18 mouse cellular contexts compared by ENCODE assay signal in genomic region chr7:15952416-15952815, GRCm38 (mm10). TPM values are rescaled to one million over a fixed set of nuclear protein-coding genes. Genes with fewer than 3 reads are reported as not detected.
A peak's percentile ranks its signal among the peaks of the same experiment; 100 is the strongest.
DNase-seq lines count a peak whose midpoint lies in the region; ATAC-seq and TF ChIP-seq lines count a peak whose summit lies in the region.
"Had no signal": no experiment of that assay in that cellular context is flagged by ENCODE, and none has a peak within 500 bp of the region (broad histone marks: within the 10 kb centered on the region; RNA-seq: fewer than 3 reads in every experiment).

No protein-coding gene starts in this region.

- TF ChIP-seq CTCF in heart, adult 2 months (IDR thresholded peaks at IDR 0.05) = no peak
- no peak for TF ChIP-seq CTCF in liver, postnatal 0 days (IDR thresholded peaks at IDR 0.05; ENCODE audit: low read depth)

- no peak overlapping the region for H3K9ac ChIP-seq in heart, adult 2 months (ENCODE audit: low read depth, low read length)
- no peak overlapping the region for H3K9ac ChIP-seq in liver, postnatal 0 days (replicated peaks)
- H3K9ac ChIP-seq in midbrain, embryonic 14.5 days (replicated peaks; ENCODE audit: low read length) = no peak overlapping the region
- H3K9ac ChIP-seq: heart, embryonic 13.5 days; intestine, embryonic 15.5 days; limb, embryonic 15.5 days; midbrain, embryonic 12.5 days had no signal

- H3K36me3 ChIP-seq in heart, adult 2 months (ENCODE audit: control insufficient read depth, insufficient read depth, low read length) = peaks cover 45% of the 10 kb centered on the region
- H3K36me3 ChIP-seq in erythroblast, embryonic 14.5 days (ENCODE audit: control insufficient read depth) = peaks cover 4% of the 10 kb centered on the region
- no peaks in the 10 kb centered on the region for H3K36me3 ChIP-seq in liver, postnatal 0 days (replicated peaks; ENCODE audit: insufficient read depth, low read length)
- H3K36me3 ChIP-seq in midbrain, embryonic 14.5 days (ENCODE audit: control insufficient read depth, insufficient read depth, low read length) = no peaks in the 10 kb centered on the region
- H3K36me3 ChIP-seq: midbrain, embryonic 12.5 days had no signal

- no peaks in the 10 kb centered on the region for H3K27me3 ChIP-seq in heart, adult 2 months (ENCODE audit: control insufficient read depth, insufficient read depth, low read length)
- H3K27me3 ChIP-seq in erythroblast, embryonic 14.5 days (ENCODE audit: control insufficient read depth) = no peaks in the 10 kb centered on the region; the same call in 1 of the 2 replicates
- H3K27me3 ChIP-seq in liver, postnatal 0 days (ENCODE audit: insufficient read depth, low read length) = peaks cover 8% of the 10 kb centered on the region; the same call in 1 of the 2 replicates
- H3K27me3 ChIP-seq in midbrain, embryonic 14.5 days (ENCODE audit: control insufficient read depth, insufficient read depth, low read length) = no peaks in the 10 kb centered on the region
- H3K27me3 ChIP-seq: intestine, embryonic 15.5 days had no signal

- no peak overlapping the region for H3K4me2 ChIP-seq in liver, postnatal 0 days (ENCODE audit: low read depth, low read length)
- no peak overlapping the region for H3K4me2 ChIP-seq in midbrain, embryonic 14.5 days (ENCODE audit: low read length)
- H3K4me2 ChIP-seq: heart, embryonic 13.5 days; intestine, embryonic 15.5 days; limb, embryonic 15.5 days; midbrain, embryonic 12.5 days had no signal

- WGBS in heart, adult 2 months = 39% methylated on average over 3 of the region's 3 CpGs
- 57% methylated on average over 3 of the region's 3 CpGs for WGBS in liver, postnatal 0 days (ENCODE audit: insufficient replicate concordance)
- WGBS in midbrain, embryonic 14.5 days = 73% methylated on average over 3 of the region's 3 CpGs

- TF ChIP-seq POLR2A in heart, adult 2 months (IDR thresholded peaks at IDR 0.05; ENCODE audit: insufficient read depth, low read depth, low read length) = no peak

- peaks cover 35% of the 10 kb centered on the region for H3K4me1 ChIP-seq in heart, adult 2 months (ENCODE audit: control insufficient read depth, insufficient read depth, low read length)
- H3K4me1 ChIP-seq in erythroblast, embryonic 14.5 days (ENCODE audit: control insufficient read depth) = peaks cover 88% of the 10 kb centered on the region
- H3K4me1 ChIP-seq in liver, postnatal 0 days (ENCODE audit: insufficient read depth) = peaks cover 41% of the 10 kb centered on the region
- H3K4me1 ChIP-seq in midbrain, embryonic 14.5 days (ENCODE audit: control insufficient read depth, insufficient read depth, low read length) = peaks cover 2% of the 10 kb centered on the region; the same call in 1 of the 2 replicates

- peak overlapping the region; percentile 11; the same call in 1 of the 2 replicates for H3K27ac ChIP-seq in heart, adult 2 months
- no peak overlapping the region for H3K27ac ChIP-seq in liver, postnatal 0 days (ENCODE audit: low read depth)
- H3K27ac ChIP-seq in midbrain, embryonic 14.5 days (replicated peaks; ENCODE audit: low read depth, low read length) = no peak overlapping the region
- H3K27ac ChIP-seq: heart, embryonic 13.5 days; intestine, embryonic 15.5 days; layer of hippocampus, adult 2 months; limb, embryonic 15.5 days; midbrain, embryonic 12.5 days had no signal

- TF ChIP-seq EP300 in heart, adult 2 months (IDR thresholded peaks at IDR 0.05; ENCODE audit: insufficient read depth, low read depth, low read length) = no peak
- peak; percentile 86 for TF ChIP-seq EP300 in liver, postnatal 0 days (IDR thresholded peaks at IDR 0.05; ENCODE audit: low read depth)

- H3K4me3 ChIP-seq in heart, adult 2 months = no peak overlapping the region
- H3K4me3 ChIP-seq in erythroblast, embryonic 14.5 days (replicated peaks) = peak overlapping the region; percentile 14
- H3K4me3 ChIP-seq in liver, postnatal 0 days (ENCODE audit: low read depth, low read length) = no peak overlapping the region
- H3K4me3 ChIP-seq in midbrain, embryonic 14.5 days (replicated peaks; ENCODE audit: low read depth, low read length) = no peak overlapping the region
- H3K4me3 ChIP-seq: heart, embryonic 13.5 days; intestine, embryonic 15.5 days; layer of hippocampus, adult 2 months; limb, embryonic 15.5 days; midbrain, embryonic 12.5 days had no signal

- no peak for DNase-seq in heart, adult 2 months
- DNase-seq in heart, postnatal 25 days (ENCODE audit: low spot score) = no peak
- peak; percentile 20 for DNase-seq in Muller cell, postnatal 12 days (ENCODE audit: inconsistent ontology term)
- peak; percentile 44 for DNase-seq in liver, postnatal 0 days
- DNase-seq in thymus, postnatal 10 days (ENCODE audit: low spot score in 2 of 2) = no peak
- no peak for DNase-seq in midbrain, embryonic 14.5 days
- no peak for DNase-seq in frontal cortex, postnatal 36 days (ENCODE audit: low spot score in 2 of 2)
- DNase-seq: cerebellum, adult 9-10 months; gastrocnemius, postnatal 14 days; lung, postnatal 14 days; right cerebral cortex, adult 18-20 months; thymus, adult 18-20 months had no signal

- intact Hi-C loops in heart, adult 2 months (cut with DNase I) = no loop called here
- intact Hi-C loops in heart, postnatal 25 days (cut with DNase I) = no loop called here

- no peaks in the 10 kb centered on the region for H3K79me2 ChIP-seq in heart, adult 2 months (replicated peaks; ENCODE audit: control insufficient read depth, insufficient read depth, low read length)

- peak; percentile 61 for ATAC-seq in liver, postnatal 0 days
- ATAC-seq in midbrain, embryonic 14.5 days (ENCODE audit: low FRiP score, low TSS enrichment) = no peak
- ATAC-seq: intestine, embryonic 15.5 days had no signal

- H3K9me3 ChIP-seq in erythroblast, embryonic 14.5 days (ENCODE audit: control insufficient read depth, low read length) = peaks cover 8% of the 10 kb centered on the region
- no peaks in the 10 kb centered on the region for H3K9me3 ChIP-seq in liver, postnatal 0 days (ENCODE audit: low read length)
- no peaks in the 10 kb centered on the region for H3K9me3 ChIP-seq in midbrain, embryonic 14.5 days (ENCODE audit: control insufficient read depth, low read length)
- H3K9me3 ChIP-seq: heart, embryonic 13.5 days; intestine, embryonic 15.5 days; limb, embryonic 15.5 days had no signal

RNA-seq across cellular contexts. Expression of gene Nop53, which starts 6.5 kb away (rescaled TPM):
- total RNA-seq in heart, adult 2 months (2021) = 100 to 1,000 TPM; 117 to 143 TPM
- polyA plus RNA-seq in heart, adult 2 months (2012; rRNA removed) = 56.3 and 60.0 TPM in 2 replicates
- 100 to 1,000 TPM; 123 to 127 TPM for total RNA-seq in heart, postnatal 25 days (2021)
- 50.4 and 62.3 TPM in 2 replicates for polyA plus RNA-seq in erythroblast, embryonic 14.5 days (2012)
- polyA plus RNA-seq in liver, postnatal 0 days (2015; fragmentation: Nextera tagmentation; extraction: Ambion mirVana) = 82.6 and 90.6 TPM in 2 replicates
- polyA plus RNA-seq in midbrain, embryonic 14.5 days (2014; fragmentation: Nextera tagmentation; extraction: Ambion mirVana) = 135 and 136 TPM in 2 replicates

RNA-seq across cellular contexts. Expression of gene Ehd2, which starts 15.0 kb away (rescaled TPM):
- 10 to 100 TPM; 76.8 to 91.3 TPM for total RNA-seq in heart, adult 2 months (2021)
- polyA plus RNA-seq in heart, adult 2 months (2012; rRNA removed) = 81.9 and 100 TPM in 2 replicates
- 100 to 1,000 TPM; 112 to 129 TPM for total RNA-seq in heart, postnatal 25 days (2021)
- 0.09 and 0.13 TPM in 2 replicates for polyA plus RNA-seq in erythroblast, embryonic 14.5 days (2012)
- 1.9 and 2.7 TPM in 2 replicates for polyA plus RNA-seq in liver, postnatal 0 days (2015; fragmentation: Nextera tagmentation; extraction: Ambion mirVana)
- 3.1 and 3.9 TPM in 2 replicates for polyA plus RNA-seq in midbrain, embryonic 14.5 days (2014; fragmentation: Nextera tagmentation; extraction: Ambion mirVana)

RNA-seq across cellular contexts. Expression of gene Selenow, which starts 30.2 kb away (rescaled TPM):
- total RNA-seq in heart, adult 2 months (2021) = 100 to 1,000 TPM; 170 to 195 TPM
- 312 and 325 TPM in 2 replicates for polyA plus RNA-seq in heart, adult 2 months (2012; rRNA removed)
- 100 to 1,000 TPM; 148 to 155 TPM for total RNA-seq in heart, postnatal 25 days (2021)
- 194 and 206 TPM in 2 replicates for polyA plus RNA-seq in erythroblast, embryonic 14.5 days (2012)
- 158 and 189 TPM in 2 replicates for polyA plus RNA-seq in liver, postnatal 0 days (2015; fragmentation: Nextera tagmentation; extraction: Ambion mirVana)
- polyA plus RNA-seq in midbrain, embryonic 14.5 days (2014; fragmentation: Nextera tagmentation; extraction: Ambion mirVana) = 1,539 and 1,832 TPM in 2 replicates

Comparison
In these comparisons a context has a peak if more than half of its experiments do, and no peak if none do; other contexts are left out.
1. DNase-seq: peak in Muller cell, postnatal 12 days (single experiment) and liver, postnatal 0 days (single experiment); none in heart, adult 2 months (0 of 2), heart, postnatal 25 days (single experiment), thymus, postnatal 10 days (0 of 2), midbrain, embryonic 14.5 days (single experiment) and frontal cortex, postnatal 36 days (0 of 2).
2. RNA of gene Ehd2, which starts 15.0 kb away (polyA plus RNA-seq): 81.9 to 100 TPM in heart, adult 2 months; 3.1 to 3.9 TPM in midbrain, embryonic 14.5 days, 1.9 to 2.7 TPM in liver, postnatal 0 days and 0.09 to 0.13 TPM in erythroblast, embryonic 14.5 days; every median in the first group is over 10 times any median in the second.